Mouse (Mus musculus) olfactory bulb, adult 2 months (tissue): Measurements from ENCODE around the gene Patz1.

Experiments
- CTCF ChIP-seq: fragments of 200-500 bp; IDR thresholded peaks from 2 replicates; pipeline ENCODE4 v1.5.1; 2012; ENCODE audit warnings: low read depth, mild to moderate bottlenecking, low read length, moderate library complexity; ENCODE audit not compliant: insufficient read depth
- POLR2A ChIP-seq: fragments of 200-500 bp; IDR thresholded peaks from 2 replicates; pipeline ENCODE4 v1.6.1; 2012; ENCODE audit warnings: mild to moderate bottlenecking, low read depth, low read length, moderate library complexity; ENCODE audit not compliant: insufficient read depth

DNA sequence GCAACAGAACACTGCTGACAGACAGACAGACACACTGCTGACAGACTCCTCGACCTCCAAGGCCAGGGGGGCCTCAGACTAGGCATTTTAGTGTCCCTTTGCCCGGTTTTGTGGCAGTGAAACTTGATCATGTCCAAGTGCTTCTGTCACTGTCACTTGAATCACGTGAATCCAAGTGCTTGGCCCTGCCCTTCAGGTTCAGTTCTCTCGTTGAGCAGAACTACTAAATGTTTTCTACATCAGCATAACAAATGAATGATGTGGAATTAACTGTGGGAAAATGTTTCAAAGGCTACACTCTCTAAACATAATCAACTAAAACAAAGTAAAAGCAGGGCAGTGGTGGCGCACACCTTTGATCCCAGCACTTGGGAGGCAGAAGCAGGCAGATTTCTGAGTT, 10.3 kb upstream of the Patz1 start:
- TF ChIP-seq CTCF (no peak), POLR2A (no peak)
